Mouse (Mus musculus) Patski (cell line): Measurements from ENCODE around the gene A930009A15Rik. TPM values are rescaled to one million over a fixed set of nuclear protein-coding genes. Genes with fewer than 3 reads are reported as not detected.
A peak's percentile ranks its signal among the peaks of the same experiment; 100 is the strongest.

Source experiments
- ATAC-seq: fragments of 100-300 bp; one replicate; pipeline ENCODE4 v1.8.0; 2021
- CTCF ChIA-PET: fragments of 350-600 bp; sonication (Branson Sonifier 250); formaldehyde crosslinking; loops from one replicate; lab custom pipeline; 2022; ENCODE audit warnings: inconsistent platforms; lab: Charles Lee
- POLR2A ChIA-PET: fragments of 350-600 bp; sonication (Branson Sonifier 250); formaldehyde crosslinking; loops from one replicate; lab custom pipeline; 2022; ENCODE audit warnings: antibody characterized with exemption, inconsistent platforms; lab: Charles Lee
- DNase-seq: peaks from one replicate; pipeline ENCODE4 v3.0.0-alpha.2; 2011; ENCODE audit warnings: low read depth, low spot score
- H3K27me3 ChIP-seq: fragments of 371-371 bp; one replicate; pipeline ENCODE4 v1.5.1; 2021
- CTCF ChIP-seq: fragments of 100-300 bp; IDR thresholded peaks from one replicate; pipeline ENCODE4 v1.5.1; 2021
- in situ Hi-C: fragments of 300-500 bp; cut with MboI; formaldehyde crosslinking; loops from 3 replicates; pipeline ENCODE4 v1.11.1; 2018; ENCODE audit warnings: low pct_unique_long_range_greater_than_20kb, mixed read lengths
- polyA plus RNA-seq: library from polyadenylated mRNA; unstranded; gene quantifications from one replicate; pipeline ENCODE4 v1.2.3, GENCODE M21; 2021

Gene A930009A15Rik
- polyA plus RNA-seq, 1 experiment from 2014 or later: not detected

GRCm38 (mm10) chr10:115617456-115618287 is 47.9 kb downstream of the A930009A15Rik start:
- TF ChIP-seq CTCF: peak; percentile 50
- in situ Hi-C loops: loop anchor here (5.0 to 10.0 kb wide), 2 partner anchors 173 to 290 kb away; no protein-coding TSS in a partner anchor
- H3K27me3 ChIP-seq: peaks cover 7% of the 10 kb centered on the region
- DNase-seq (peak; percentile 9), ATAC-seq (peak; percentile 60)
- CTCF ChIA-PET: interaction anchor here (1.0 kb wide), 1 partner anchor 24 kb away, joined by 4 read pairs; no protein-coding TSS in a partner anchor
- POLR2A ChIA-PET: no interaction called here

- POLR2A ChIA-PET: no interaction called here
- peaks cover 6% of the 10 kb centered on the region for H3K27me3 ChIP-seq
- CTCF ChIA-PET: interaction anchor here (0.9 kb wide), 1 partner anchor 23 kb away, joined by 3 read pairs; no protein-coding TSS in a partner anchor
- ATAC-seq: no peak
- DNase-seq: no peak
- TF ChIP-seq CTCF: no peak
- in situ Hi-C loops: loop anchor here (5.0 to 10.0 kb wide), 2 partner anchors 174 to 291 kb away; no protein-coding TSS in a partner anchor
These were observed 48.6 kb downstream of the A930009A15Rik start for GRCm38 (mm10) chr10:115618288-115618856.

- DNase-seq (no peak), ATAC-seq (no peak)
- H3K27me3 ChIP-seq: peaks cover 6% of the 10 kb centered on the region
- TF ChIP-seq CTCF: no peak
- CTCF ChIA-PET: no interaction called here
- POLR2A ChIA-PET: interaction anchor here (0.6 kb wide), 1 partner anchor 296 kb away, joined by 3 read pairs; no protein-coding TSS in a partner anchor
- in situ Hi-C loops: no loop called here
These were observed 53.7 kb downstream of the A930009A15Rik start for GRCm38 (mm10) chr10:115623481-115623880.

DNA sequence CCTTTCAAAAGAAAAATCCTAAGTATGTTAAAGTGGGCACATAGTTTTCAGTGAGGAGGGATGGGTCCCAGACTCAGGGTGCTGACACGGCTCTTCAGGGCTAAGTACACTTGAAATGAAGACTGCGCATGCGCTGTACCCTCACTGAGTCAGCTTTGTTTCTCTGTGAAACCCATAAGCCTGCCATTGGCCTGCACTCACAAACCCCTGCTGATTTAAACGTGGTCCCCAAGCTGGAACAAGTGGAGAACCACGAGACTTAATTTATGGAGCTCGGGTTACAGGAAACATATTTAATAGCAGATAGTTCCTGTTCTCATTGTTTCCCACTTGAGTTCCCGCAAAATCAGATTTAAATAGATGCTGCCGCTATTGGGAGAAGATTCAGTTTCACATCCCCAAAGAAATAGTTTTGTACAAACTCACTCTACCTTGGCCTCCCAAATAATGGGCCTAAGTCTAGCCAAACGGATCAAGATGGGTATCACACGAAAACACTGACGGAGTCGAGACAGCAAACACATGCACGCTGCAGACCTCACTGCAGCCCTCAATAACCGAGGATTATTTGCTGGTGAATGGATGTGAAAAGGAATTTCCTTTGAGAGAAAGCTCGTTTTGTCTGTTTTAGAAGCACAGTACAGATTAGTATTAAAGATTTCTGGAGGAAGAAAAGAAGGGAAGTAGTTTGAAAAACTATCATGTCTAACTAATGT is 54.3 kb downstream of the A930009A15Rik start:
- DNase-seq (no peak), ATAC-seq (no peak)
- H3K27me3 ChIP-seq: peaks cover 6% of the 10 kb centered on the region
- POLR2A ChIA-PET: interaction anchor here (0.6 kb wide), 2 partner anchors 282 to 297 kb away, joined by 3 read pairs; no protein-coding TSS in a partner anchor
- no peak for TF ChIP-seq CTCF
- CTCF ChIA-PET: interaction anchor here (0.6 to 1.0 kb wide), 2 partner anchors 10 to 238 kb away, joined by 3 to 4 read pairs; no protein-coding TSS in a partner anchor
- in situ Hi-C loops: no loop called here

DNA sequence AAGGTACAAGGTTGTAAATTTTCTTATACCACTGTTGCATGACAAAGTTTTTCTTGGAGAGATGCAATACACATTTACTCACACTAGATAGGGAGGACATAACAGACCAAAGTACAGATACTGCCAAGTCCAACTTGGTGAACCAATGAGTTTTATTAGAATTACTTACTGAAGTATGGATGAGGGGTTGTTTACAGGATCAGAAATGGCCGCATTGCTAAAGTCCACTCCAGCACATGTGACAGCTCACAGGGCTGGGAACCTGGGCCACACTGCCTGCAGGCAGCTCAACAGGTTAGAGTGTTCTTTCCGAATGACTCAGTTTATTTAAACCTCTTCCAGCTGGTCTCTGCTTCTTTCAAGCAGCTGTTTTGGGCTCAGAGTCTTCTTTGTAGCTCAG is 55.2 kb downstream of the A930009A15Rik start:
- POLR2A ChIA-PET: interaction anchor here (0.6 kb wide), 1 partner anchor 283 kb away, joined by 3 read pairs; no protein-coding TSS in a partner anchor
- TF ChIP-seq CTCF: no peak
- in situ Hi-C loops: no loop called here
- DNase-seq (no peak), ATAC-seq (no peak)
- CTCF ChIA-PET: interaction anchor here (0.6 to 1.0 kb wide), 2 partner anchors 9 to 238 kb away, joined by 3 to 4 read pairs; no protein-coding TSS in a partner anchor
- peaks cover 6% of the 10 kb centered on the region for H3K27me3 ChIP-seq

DNA sequence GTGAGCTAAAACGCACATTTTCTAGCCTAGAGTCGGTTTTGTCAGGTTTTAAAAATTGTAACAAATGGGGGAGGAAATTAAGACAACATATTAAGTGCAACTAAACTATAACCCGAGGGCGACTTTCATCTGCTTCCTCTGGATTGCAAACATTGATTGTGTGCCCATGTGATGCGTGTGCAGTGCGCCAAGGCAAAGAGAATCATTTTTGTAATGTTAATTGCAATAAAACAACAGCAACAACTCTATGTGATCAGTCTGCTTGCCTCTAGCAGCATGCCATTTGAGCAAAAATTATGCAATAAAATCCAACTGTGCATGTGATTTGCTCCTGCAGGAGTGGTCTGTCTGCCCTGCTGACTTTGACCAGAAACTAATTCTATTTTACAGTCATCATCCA is 56.9 kb downstream of the A930009A15Rik start:
- DNase-seq: no peak
- no peak for TF ChIP-seq CTCF
- CTCF ChIA-PET: no interaction called here
- no peak for ATAC-seq
- POLR2A ChIA-PET: no interaction called here
- in situ Hi-C loops: no loop called here
- peaks cover 6% of the 10 kb centered on the region for H3K27me3 ChIP-seq

Other genes starting within 250 kb of the A930009A15Rik start
- gene Tmem19, start 207.5 kb upstream of the A930009A15Rik start, polyA plus RNA-seq: 29.5 TPM
- 11.5 TPM for gene Thap2, start 185.5 kb upstream of the A930009A15Rik start, polyA plus RNA-seq
- 36.8 TPM for gene Zfc3h1, start 185.0 kb upstream of the A930009A15Rik start, polyA plus RNA-seq
- gene Lgr5, start 17.8 kb downstream of the A930009A15Rik start, polyA plus RNA-seq: not detected
- gene Tspan8, start 246.8 kb downstream of the A930009A15Rik start, polyA plus RNA-seq: 0.67 TPM